Mouse (Mus musculus) spleen, postnatal 36 days (tissue): ENCODE results near the gene Kcnip4.

Experiments used
- DNase-seq, 2 experiments: peaks; one replicate each; pipeline ENCODE4 v3.0.0; 2022; ENCODE audit warnings: low spot score in 2 of 2, mixed read lengths in 1 of 2

Gene Kcnip4

GRCm38 (mm10) chr5:49524394-49525241 lies at the start of gene Kcnip4:
Gene Kcnip4 (minus strand): TSS chr5:49524907.
- no peak for DNase-seq

- no peak for DNase-seq
These were observed 47.2 kb upstream of the Kcnip4 start for GRCm38 (mm10) chr5:49571876-49572275.

GRCm38 (mm10) chr5:49563751-49564150 lies 39.0 kb upstream of the Kcnip4 start:
- no peak for DNase-seq

GRCm38 (mm10) chr5:49557436-49557835 lies 32.7 kb upstream of the Kcnip4 start:
- no peak for DNase-seq

- DNase-seq, result no peak
These were observed 23.2 kb upstream of the Kcnip4 start for GRCm38 (mm10) chr5:49547884-49548283.

- DNase-seq, result no peak
These were observed 4.7 kb upstream of the Kcnip4 start for GRCm38 (mm10) chr5:49529362-49529761.

- no peak for DNase-seq
These were observed 520 bp upstream of the Kcnip4 start for GRCm38 (mm10) chr5:49525242-49525612.

GRCm38 (mm10) chr5:49523997-49524393 lies 712 bp downstream of the Kcnip4 start:
- no peak for DNase-seq

GRCm38 (mm10) chr5:49522986-49523385 lies 1.7 kb downstream of the Kcnip4 start:
- no peak for DNase-seq

- DNase-seq, result no peak
These were observed 26.0 kb downstream of the Kcnip4 start for GRCm38 (mm10) chr5:49498743-49499142.

- DNase-seq, result no peak
These were observed 37.4 kb downstream of the Kcnip4 start for GRCm38 (mm10) chr5:49487270-49487669.

- DNase-seq, result no peak
These were observed 54.0 kb downstream of the Kcnip4 start for GRCm38 (mm10) chr5:49470738-49471137.

- no peak for DNase-seq
These were observed 63.9 kb downstream of the Kcnip4 start for GRCm38 (mm10) chr5:49460643-49461276.

- no peak for DNase-seq
These were observed 71.6 kb downstream of the Kcnip4 start for GRCm38 (mm10) chr5:49453100-49453499.

GRCm38 (mm10) chr5:49451295-49451694 lies 73.4 kb downstream of the Kcnip4 start:
- DNase-seq, result no peak

- no peak for DNase-seq
These were observed 73.8 kb downstream of the Kcnip4 start for GRCm38 (mm10) chr5:49450876-49451275.

GRCm38 (mm10) chr5:49437236-49437635 lies 87.5 kb downstream of the Kcnip4 start:
- no peak for DNase-seq

- DNase-seq, result no peak
These were observed 97.0 kb downstream of the Kcnip4 start for GRCm38 (mm10) chr5:49427689-49428088.

GRCm38 (mm10) chr5:49419707-49420106 lies 105.0 kb downstream of the Kcnip4 start:
- no peak for DNase-seq

- no peak for DNase-seq
These were observed 116.4 kb downstream of the Kcnip4 start for GRCm38 (mm10) chr5:49408351-49408750.

GRCm38 (mm10) chr5:49370543-49371076 lies 154.1 kb downstream of the Kcnip4 start:
- no peak for DNase-seq

GRCm38 (mm10) chr5:49368636-49369423 lies 155.9 kb downstream of the Kcnip4 start:
- no peak for DNase-seq
